Mouse (Mus musculus) embryo, embryonic 10 days (tissue): ENCODE data around the gene Atf6.
A peak's percentile ranks its signal among the peaks of the same experiment; 100 is the strongest.

Experiments used
- DNase-seq: peaks from one replicate; pipeline ENCODE4 v3.0.0-alpha.2; 2015; ENCODE audit warnings: low spot score

The Atf6 gene

GRCm38 (mm10) chr1:170867691-170868105, at the start of gene Atf6:
Atf6 (minus strand) TSS chr1:170867771.
- DNase-seq, result peak; percentile 98

GRCm38 (mm10) chr1:170915657-170916056, 48.1 kb upstream of the Atf6 start:
- no peak for DNase-seq

GRCm38 (mm10) chr1:170912891-170913615, 45.5 kb upstream of the Atf6 start, which contains the start of gene Fcrlb:
Fcrlb (minus strand) TSS chr1:170912941.
- no peak for DNase-seq

- no peak for DNase-seq
These were observed 44.5 kb upstream of the Atf6 start for GRCm38 (mm10) chr1:170911907-170912660.

- peak; percentile 49 for DNase-seq
These were observed 40.8 kb upstream of the Atf6 start for GRCm38 (mm10) chr1:170908341-170908740.

- DNase-seq, result peak; percentile 64
These were observed 40.1 kb upstream of the Atf6 start for GRCm38 (mm10) chr1:170907456-170908191.

- peak; percentile 8 for DNase-seq
These were observed 39.5 kb upstream of the Atf6 start for GRCm38 (mm10) chr1:170907111-170907455.

- DNase-seq, result no peak
These were observed 35.9 kb upstream of the Atf6 start for GRCm38 (mm10) chr1:170903485-170903884.

GRCm38 (mm10) chr1:170901536-170902238, 34.1 kb upstream of the Atf6 start:
- peak; percentile 94 for DNase-seq

GRCm38 (mm10) chr1:170900799-170901467, 33.4 kb upstream of the Atf6 start:
- peak; percentile 72 for DNase-seq

GRCm38 (mm10) chr1:170898413-170899075, 31.0 kb upstream of the Atf6 start:
- DNase-seq, result no peak

- no peak for DNase-seq
These were observed 29.2 kb upstream of the Atf6 start for GRCm38 (mm10) chr1:170896651-170897281.

GRCm38 (mm10) chr1:170894603-170895602, 27.3 kb upstream of the Atf6 start:
- DNase-seq, result peak; percentile 81

- no peak for DNase-seq
These were observed 24.7 kb upstream of the Atf6 start for GRCm38 (mm10) chr1:170892279-170892678.

GRCm38 (mm10) chr1:170891646-170892045, 24.1 kb upstream of the Atf6 start:
- DNase-seq, result no peak

GRCm38 (mm10) chr1:170889310-170889709, 21.7 kb upstream of the Atf6 start:
- no peak for DNase-seq

- DNase-seq, result no peak
These were observed 18.5 kb upstream of the Atf6 start for GRCm38 (mm10) chr1:170886044-170886458.

- DNase-seq, result peak; percentile 97
These were observed 17.5 kb upstream of the Atf6 start, which contains the start of the genes Gm26620 and Dusp12 for GRCm38 (mm10) chr1:170884978-170885561. Gm26620 (plus strand) TSS chr1:170885065. Dusp12 (minus strand) TSS chr1:170885540.

GRCm38 (mm10) chr1:170884390-170884789, 16.8 kb upstream of the Atf6 start:
- DNase-seq, result no peak
